Mouse (Mus musculus): ENCODE data around the gene Ctnnd2.
"Not testable (repeated sequence)": the region's sequence is repeated elsewhere in the genome, so short reads cannot be mapped to it uniquely, and the experiment has no call there.

Ctnnd2 gene

GRCm38 (mm10) chr15:30172391-30173281, at the start of gene Ctnnd2:
Gene Ctnnd2 (plus strand): TSS chr15:30172593.
- peak; percentile 70 for DNase-seq (ENCODE audit: low read depth, low spot score)

GRCm38 (mm10) chr15:30130705-30131104, 41.7 kb upstream of the Ctnnd2 start:
- DNase-seq (ENCODE audit: low read depth, low spot score): no peak

GRCm38 (mm10) chr15:30139626-30140025, 32.8 kb upstream of the Ctnnd2 start:
- DNase-seq (ENCODE audit: low read depth, low spot score): not testable (repeated sequence)

GRCm38 (mm10) chr15:30145413-30145812, 27.0 kb upstream of the Ctnnd2 start:
- no peak for DNase-seq (ENCODE audit: low read depth, low spot score)

- DNase-seq (ENCODE audit: low read depth, low spot score): no peak
Observed at GRCm38 (mm10) chr15:30152176-30152575, 20.2 kb upstream of the Ctnnd2 start.

- DNase-seq (ENCODE audit: low read depth, low spot score): no peak
Observed at GRCm38 (mm10) chr15:30157975-30158374, 14.4 kb upstream of the Ctnnd2 start.

- DNase-seq (ENCODE audit: low read depth, low spot score): no peak
Observed at GRCm38 (mm10) chr15:30170031-30170430, 2.4 kb upstream of the Ctnnd2 start.

GRCm38 (mm10) chr15:30171493-30172195, 749 bp upstream of the Ctnnd2 start:
- no peak for DNase-seq (ENCODE audit: low read depth, low spot score)

- peak; percentile 19 for DNase-seq (ENCODE audit: low read depth, low spot score)
Observed at GRCm38 (mm10) chr15:30173370-30173941, 1.1 kb downstream of the Ctnnd2 start.

- DNase-seq (ENCODE audit: low read depth, low spot score): no peak
Observed at GRCm38 (mm10) chr15:30174321-30174720, 1.9 kb downstream of the Ctnnd2 start.

GRCm38 (mm10) chr15:30184020-30184419, 11.6 kb downstream of the Ctnnd2 start:
- DNase-seq (ENCODE audit: low read depth, low spot score): no peak

GRCm38 (mm10) chr15:30190872-30191271, 18.5 kb downstream of the Ctnnd2 start:
- DNase-seq (ENCODE audit: low read depth, low spot score): no peak

- DNase-seq (ENCODE audit: low read depth, low spot score): no peak
Observed at GRCm38 (mm10) chr15:30191931-30192668, 19.7 kb downstream of the Ctnnd2 start.

GRCm38 (mm10) chr15:30198429-30198828, 26.0 kb downstream of the Ctnnd2 start:
- DNase-seq (ENCODE audit: low read depth, low spot score): no peak

GRCm38 (mm10) chr15:30199785-30200184, 27.4 kb downstream of the Ctnnd2 start:
- no peak for DNase-seq (ENCODE audit: low read depth, low spot score)

- DNase-seq (ENCODE audit: low read depth, low spot score): no peak
Observed at GRCm38 (mm10) chr15:30201211-30201610, 28.8 kb downstream of the Ctnnd2 start.

- no peak for DNase-seq (ENCODE audit: low read depth, low spot score)
Observed at GRCm38 (mm10) chr15:30201617-30202016, 29.2 kb downstream of the Ctnnd2 start.

GRCm38 (mm10) chr15:30212746-30213145, 40.4 kb downstream of the Ctnnd2 start:
- DNase-seq (ENCODE audit: low read depth, low spot score): no peak

GRCm38 (mm10) chr15:30215871-30216270, 43.5 kb downstream of the Ctnnd2 start:
- no peak for DNase-seq (ENCODE audit: low read depth, low spot score)

- no peak for DNase-seq (ENCODE audit: low read depth, low spot score)
Observed at GRCm38 (mm10) chr15:30229112-30229511, 56.7 kb downstream of the Ctnnd2 start.

GRCm38 (mm10) chr15:30235210-30236034, 63.0 kb downstream of the Ctnnd2 start:
- no peak for DNase-seq (ENCODE audit: low read depth, low spot score)

Data from retina, postnatal 7 days (tissue).